In the genomic region with DNA sequence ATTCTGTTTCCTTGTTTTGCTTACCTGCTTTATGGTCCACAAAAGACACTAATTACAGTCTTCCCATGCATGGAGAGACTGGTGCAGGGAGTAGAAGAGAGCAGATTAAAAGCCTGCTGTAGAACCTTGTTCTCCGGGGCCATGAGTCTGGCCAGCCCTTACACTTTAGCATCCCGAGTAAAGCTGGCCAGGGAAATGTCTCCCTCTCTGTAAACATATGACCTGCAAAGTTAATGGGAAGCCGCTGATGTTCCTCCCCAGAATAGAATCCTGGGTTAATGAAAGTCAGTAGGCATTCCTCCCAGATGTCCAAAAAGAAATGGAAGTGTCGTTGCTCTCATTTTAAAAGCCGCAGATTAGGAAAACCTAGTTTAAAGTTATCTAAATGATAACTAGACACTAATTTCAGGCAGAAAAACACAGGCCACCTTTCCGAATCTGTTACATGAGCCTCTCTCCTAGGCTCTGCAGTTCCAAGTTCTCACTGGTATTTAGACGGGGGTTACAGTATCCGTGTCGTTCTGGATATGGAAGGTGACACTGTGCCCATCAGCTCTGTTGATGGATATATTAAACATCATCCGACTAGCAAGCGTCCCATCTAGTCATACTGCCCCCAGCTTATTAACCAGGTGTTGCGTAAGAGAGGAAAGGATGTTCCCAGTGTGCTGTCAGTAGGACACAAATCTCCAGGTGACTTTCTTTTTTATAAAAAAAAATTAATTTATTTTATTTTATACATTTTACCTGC, we compare ENCODE assay signal across 27 mouse cellular contexts. TPM values are rescaled to one million over a fixed set of nuclear protein-coding genes. Genes with fewer than 3 reads are reported as not detected.
DNase-seq lines count a peak whose midpoint lies in the region; ATAC-seq lines count a peak whose summit lies in the region.
"Had no signal": no experiment of that assay in that cellular context is flagged by ENCODE, and none has a peak within 500 bp of the region (broad histone marks: within the 10 kb centered on the region; RNA-seq: fewer than 3 reads in every experiment).

No protein-coding gene starts in this region.

- H3K4me2 ChIP-seq in midbrain, embryonic 11.5 days, result no peak overlapping the region
- no peak overlapping the region for H3K4me2 ChIP-seq in midbrain, embryonic 16.5 days (ENCODE audit: low read length)
- H3K4me2 ChIP-seq: embryonic facial prominence, embryonic 12.5 days; forebrain, embryonic 13.5 days; forebrain, embryonic 15.5 days had no signal

- H3K36me3 ChIP-seq in midbrain, embryonic 11.5 days (ENCODE audit: control insufficient read depth, insufficient read depth, low read length), result no peaks in the 10 kb centered on the region
- no peaks in the 10 kb centered on the region for H3K36me3 ChIP-seq in midbrain, embryonic 16.5 days (ENCODE audit: control insufficient read depth, insufficient read depth, low read length)
- H3K36me3 ChIP-seq: embryonic facial prominence, embryonic 10.5 days; embryonic facial prominence, embryonic 12.5 days; forebrain, embryonic 15.5 days; G1E had no signal

- no peak for ATAC-seq in midbrain, embryonic 11.5 days (ENCODE audit: low FRiP score)
- ATAC-seq in midbrain, embryonic 16.5 days, result no peak
- ATAC-seq: activated CD4-positive, CD25-positive, alpha-beta regulatory T cell, adult 4 months; CD4-positive, CD25-positive, alpha-beta regulatory T cell, adult 4 months; forebrain, embryonic 13.5 days; forebrain, embryonic 15.5 days; Patski had no signal

- no peak overlapping the region for H3K9ac ChIP-seq in midbrain, embryonic 11.5 days (ENCODE audit: low read length)
- no peak overlapping the region for H3K9ac ChIP-seq in midbrain, embryonic 16.5 days (ENCODE audit: low read depth, low read length)
- H3K9ac ChIP-seq: embryonic facial prominence, embryonic 12.5 days; forebrain, embryonic 13.5 days; forebrain, embryonic 15.5 days had no signal

- no peak overlapping the region for H3K27ac ChIP-seq in midbrain, embryonic 11.5 days (ENCODE audit: low read depth, low read length)
- no peak overlapping the region for H3K27ac ChIP-seq in midbrain, embryonic 16.5 days (ENCODE audit: low read length)
- H3K27ac ChIP-seq: embryonic facial prominence, embryonic 10.5 days; embryonic facial prominence, embryonic 12.5 days; forebrain, embryonic 13.5 days; forebrain, embryonic 15.5 days had no signal

- DNase-seq in gastrocnemius, adult 18-20 months (ENCODE audit: low spot score), result peak; percentile 61
- DNase-seq in gastrocnemius, postnatal 4 days (ENCODE audit: low spot score in 2 of 2), result no peak
- DNase-seq in gastrocnemius, postnatal 25 days, result peak; percentile 19
- no peak for DNase-seq in gastrocnemius, postnatal 10 days
- peak; percentile 19 for DNase-seq in midbrain, embryonic 11.5 days (ENCODE audit: low spot score, missing footprints)
- DNase-seq: adrenal gland, adult 8-10 months; adrenal gland, postnatal 14 days; adrenal gland, postnatal 36 days; B cell, adult 2 months; cerebellum, adult 11-12 months; cerebellum, adult 2 months; cerebellum, adult 9-10 months; cerebellum, postnatal 10 days; cerebellum, postnatal 25 days had no signal

- H3K4me3 ChIP-seq in midbrain, embryonic 11.5 days (ENCODE audit: low read depth, low read length), result no peak overlapping the region
- H3K4me3 ChIP-seq in midbrain, embryonic 16.5 days (ENCODE audit: low read depth, low read length), result no peak overlapping the region
- H3K4me3 ChIP-seq: embryonic facial prominence, embryonic 10.5 days; embryonic facial prominence, embryonic 12.5 days; forebrain, embryonic 13.5 days; forebrain, embryonic 15.5 days had no signal

- H3K9me3 ChIP-seq in midbrain, embryonic 11.5 days (ENCODE audit: control insufficient read depth, low read length), result no peaks in the 10 kb centered on the region
- no peaks in the 10 kb centered on the region for H3K9me3 ChIP-seq in midbrain, embryonic 16.5 days (replicated peaks; ENCODE audit: control insufficient read depth, low read length, poor library complexity, severe bottlenecking)
- H3K9me3 ChIP-seq: embryonic facial prominence, embryonic 10.5 days; embryonic facial prominence, embryonic 12.5 days; forebrain, embryonic 13.5 days; forebrain, embryonic 15.5 days; G1E had no signal

- H3K4me1 ChIP-seq in midbrain, embryonic 11.5 days (ENCODE audit: control insufficient read depth, insufficient read depth, low read length), result no peaks in the 10 kb centered on the region
- H3K4me1 ChIP-seq in midbrain, embryonic 16.5 days (ENCODE audit: control insufficient read depth, insufficient read depth, low read length), result peaks cover 4% of the 10 kb centered on the region; the same call in 1 of the 2 replicates
- H3K4me1 ChIP-seq: embryonic facial prominence, embryonic 10.5 days; embryonic facial prominence, embryonic 12.5 days had no signal

- no peaks in the 10 kb centered on the region for H3K27me3 ChIP-seq in midbrain, embryonic 11.5 days (ENCODE audit: control insufficient read depth, insufficient read depth, low read length)
- H3K27me3 ChIP-seq in midbrain, embryonic 16.5 days (ENCODE audit: control insufficient read depth, insufficient read depth, low read depth, low read length), result no peaks in the 10 kb centered on the region
- H3K27me3 ChIP-seq: CH12.LX; embryonic facial prominence, embryonic 12.5 days; forebrain, embryonic 13.5 days; forebrain, embryonic 15.5 days; Patski had no signal

- 92% methylated on average over 12 of the region's 12 CpGs for WGBS in midbrain, embryonic 11.5 days
- 91% methylated on average over 12 of the region's 12 CpGs for whole genome bisulfite sequencing in midbrain, embryonic 16.5 days

RNA-seq across cellular contexts. Expression of a gene that starts 44.9 kb away (rescaled TPM):
- total RNA-seq in gastrocnemius, adult 18-20 months (2021), result 1 to 10 TPM; 1.9 TPM
- not detected for total RNA-seq in gastrocnemius, postnatal 4 days (2021)
- 1 to 10 TPM in 1 of 2 experiments, under 1 TPM in 1; 0.95 to 1.4 TPM for total RNA-seq in gastrocnemius, postnatal 25 days (2021)
- under 1 TPM; 0.18 to 0.49 TPM for total RNA-seq in gastrocnemius, postnatal 10 days (2021)
- not detected in 2 replicates for polyA plus RNA-seq in midbrain, embryonic 11.5 days (2014; fragmentation: Nextera tagmentation; extraction: Ambion mirVana)
- polyA plus RNA-seq in midbrain, embryonic 16.5 days (2015; fragmentation: Nextera tagmentation; extraction: Ambion mirVana), result 0.13 TPM in 1 of 2 replicates, not detected in the other
- total RNA-seq: adrenal gland, adult 18-20 months; adrenal gland, adult 8-10 months; adrenal gland, postnatal 36 days; CH12.LX had no signal
- polyA plus RNA-seq: activated CD4-positive, CD25-positive, alpha-beta regulatory T cell, adult 4 months; CD4-positive, CD25-positive, alpha-beta regulatory T cell, adult 4 months; cerebellum, adult 2 months; embryonic facial prominence, embryonic 10.5 days; embryonic facial prominence, embryonic 12.5 days; embryonic facial prominence, embryonic 14.5 days; forebrain, embryonic 11.5 days; forebrain, embryonic 13.5 days; forebrain, embryonic 15.5 days; G1E; Patski had no signal

Comparison
In these comparisons a context has a peak if more than half of its experiments do, and no peak if none do; other contexts are left out.
1. DNase-seq: peak in gastrocnemius, adult 18-20 months (single experiment), gastrocnemius, postnatal 25 days (single experiment) and midbrain, embryonic 11.5 days (single experiment); none in gastrocnemius, postnatal 4 days (0 of 2) and gastrocnemius, postnatal 10 days (single experiment).